Mouse (Mus musculus) forebrain, embryonic 11.5 days (tissue): ENCODE data around the gene Htr2a. TPM values are rescaled to one million over a fixed set of nuclear protein-coding genes. Genes with fewer than 3 reads are reported as not detected.

Experiments used
- ATAC-seq: fragments of 200-750 bp; cut with Nextera tagmentation; replicated peaks from 2 replicates; pipeline ENCODE4 v1.8.0; 2017; ENCODE audit warnings: moderate TSS enrichment; ENCODE audit not compliant: low FRiP score
- DNase-seq: peaks from one replicate; pipeline ENCODE4 v3.0.0-alpha.2; 2017; ENCODE audit warnings: low spot score
- H3K27ac ChIP-seq: fragments of 300-500 bp; sonication (generic); 2 replicates; pipeline ENCODE4 v1.5.1; 2014; ENCODE audit warnings: low read depth, low read length
- H3K27me3 ChIP-seq: fragments of 300-500 bp; sonication (generic); 2 replicates; pipeline ENCODE4 v1.6.1; 2014; ENCODE audit warnings: mild to moderate bottlenecking, low read length, mixed read lengths; ENCODE audit not compliant: control insufficient read depth, insufficient read depth
- H3K36me3 ChIP-seq: fragments of 300-500 bp; sonication (generic); 2 replicates; pipeline ENCODE4 v1.6.1; 2014; ENCODE audit warnings: mild to moderate bottlenecking, low read length, moderate library complexity, mixed read lengths; ENCODE audit not compliant: control insufficient read depth, insufficient read depth
- H3K4me1 ChIP-seq: fragments of 300-500 bp; sonication (generic); replicated peaks from 2 replicates; pipeline ENCODE4 v1.6.1; 2014; ENCODE audit warnings: low read length, mixed read lengths; ENCODE audit not compliant: control insufficient read depth, insufficient read depth
- H3K4me2 ChIP-seq: fragments of 300-500 bp; sonication (generic); 2 replicates; pipeline ENCODE4 v1.6.1; 2014; ENCODE audit warnings: low read depth, mild to moderate bottlenecking, low read length, moderate library complexity, mixed read lengths; ENCODE audit not compliant: severe bottlenecking
- H3K4me3 ChIP-seq: fragments of 300-500 bp; sonication (generic); 2 replicates; pipeline ENCODE4 v1.5.1; 2014; ENCODE audit warnings: low read depth, low read length
- H3K9ac ChIP-seq: fragments of 300-500 bp; sonication (generic); 2 replicates; pipeline ENCODE4 v1.6.1; 2014; ENCODE audit warnings: low read length
- H3K9me3 ChIP-seq: fragments of 300-500 bp; sonication (generic); 2 replicates; pipeline ENCODE4 v1.6.1; 2016; ENCODE audit warnings: low read length, mixed read lengths; ENCODE audit not compliant: control insufficient read depth
- WGBS: fragments of 180-500 bp; shearing (Covaris S2); extraction: QIAGEN DNeasy Blood & Tissue Kit; methylation state at CpG from one replicate; pipeline ENCODE4 v1.1.7; 2014; 5-methylcytosine and 5-hydroxymethylcytosine counted together
- polyA plus RNA-seq: library from polyadenylated mRNA; unstranded; fragments of >200 nt; fragmentation: Nextera tagmentation; extraction: Ambion mirVana; gene quantifications from 2 replicates; pipeline ENCODE4 v1.2.1, GENCODE M21; 2014

Htr2a gene
- polyA plus RNA-seq, 1 experiment from 2014 or later = 0.39 TPM

DNA sequence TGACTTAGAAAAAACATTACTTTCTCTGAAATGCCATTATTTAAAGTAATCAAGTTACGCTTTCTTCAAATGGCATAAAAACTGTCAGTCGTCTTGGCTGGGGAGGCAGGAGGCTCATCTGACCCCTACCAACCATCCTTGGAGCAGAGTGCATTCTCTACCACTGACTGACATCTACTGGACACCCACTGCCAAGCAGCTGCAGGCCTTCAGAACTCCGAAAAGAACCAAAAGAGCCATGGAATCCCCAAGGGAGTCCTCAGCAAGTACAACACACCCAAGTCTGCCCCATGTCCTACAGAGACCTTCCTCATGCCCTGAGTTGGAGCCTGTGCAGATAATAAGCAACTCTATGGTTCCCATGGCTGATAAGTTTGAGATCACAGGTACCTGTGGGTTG is 82.9 kb downstream of the Htr2a start:
- H3K4me2 ChIP-seq = no peak overlapping the region
- ATAC-seq (no peak), DNase-seq (no peak)
- no peak overlapping the region for H3K9ac ChIP-seq
- no peaks in the 10 kb centered on the region for H3K4me1 ChIP-seq
- H3K9me3 ChIP-seq = no peaks in the 10 kb centered on the region
- H3K27ac ChIP-seq = no peak overlapping the region
- WGBS = 78% methylated on average over 3 of the region's 3 CpGs
- H3K27me3 ChIP-seq = no peaks in the 10 kb centered on the region
- H3K36me3 ChIP-seq = no peaks in the 10 kb centered on the region
- no peak overlapping the region for H3K4me3 ChIP-seq

DNA sequence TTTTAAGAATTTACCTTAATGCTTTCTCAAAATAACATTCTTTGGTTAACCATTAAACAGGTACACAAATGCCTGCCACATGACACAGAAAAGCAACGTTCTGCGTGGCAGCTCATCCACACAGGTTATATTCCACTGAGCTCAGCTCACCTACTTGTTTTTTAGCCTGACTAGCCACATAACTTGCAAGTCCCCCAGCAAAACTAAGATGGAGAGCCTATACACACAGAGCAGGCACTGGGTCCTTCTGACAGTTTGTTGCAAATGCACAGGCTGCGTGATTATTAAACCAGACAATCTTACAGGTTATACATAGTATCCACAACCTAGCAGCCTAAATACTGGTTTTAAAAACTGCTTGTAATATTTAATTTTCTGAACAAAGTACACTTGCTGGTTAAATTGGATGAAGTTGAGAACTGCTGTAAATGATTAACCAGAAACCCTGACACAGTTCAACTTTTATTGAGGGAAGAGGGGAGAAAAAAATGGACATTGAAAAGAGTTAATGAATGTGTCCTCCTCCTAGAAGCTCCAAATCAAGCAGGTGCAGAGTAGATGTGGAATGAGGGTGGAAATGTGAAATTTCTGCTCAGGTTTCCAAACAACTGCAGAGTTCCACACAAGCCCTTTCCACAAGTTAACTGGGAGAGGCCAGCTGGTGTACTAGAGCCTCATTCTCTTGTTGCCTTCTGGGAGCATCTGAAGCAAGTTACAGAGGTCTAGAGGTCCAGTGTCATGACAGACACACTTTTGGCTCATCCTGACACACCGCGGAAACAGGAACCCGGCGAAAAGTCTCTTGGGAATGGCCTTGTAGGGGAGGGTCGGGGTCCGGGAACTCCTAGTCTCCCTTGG is 90.8 kb downstream of the Htr2a start:
- H3K4me2 ChIP-seq = peak overlapping the region; percentile 65; the same call in 1 of the 2 replicates
- ATAC-seq = no peak
- peak overlapping the region; percentile 45; the same call in 1 of the 2 replicates for H3K9ac ChIP-seq
- H3K9me3 ChIP-seq = no peaks in the 10 kb centered on the region
- 30% methylated on average over 9 of the region's 9 CpGs for WGBS
- H3K27me3 ChIP-seq = no peaks in the 10 kb centered on the region
- DNase-seq = no peak
- no peak overlapping the region for H3K27ac ChIP-seq
- no peaks in the 10 kb centered on the region; the same call in 1 of the 2 replicates for H3K4me1 ChIP-seq
- no peaks in the 10 kb centered on the region for H3K36me3 ChIP-seq
- H3K4me3 ChIP-seq = peak overlapping the region; percentile 78

DNA sequence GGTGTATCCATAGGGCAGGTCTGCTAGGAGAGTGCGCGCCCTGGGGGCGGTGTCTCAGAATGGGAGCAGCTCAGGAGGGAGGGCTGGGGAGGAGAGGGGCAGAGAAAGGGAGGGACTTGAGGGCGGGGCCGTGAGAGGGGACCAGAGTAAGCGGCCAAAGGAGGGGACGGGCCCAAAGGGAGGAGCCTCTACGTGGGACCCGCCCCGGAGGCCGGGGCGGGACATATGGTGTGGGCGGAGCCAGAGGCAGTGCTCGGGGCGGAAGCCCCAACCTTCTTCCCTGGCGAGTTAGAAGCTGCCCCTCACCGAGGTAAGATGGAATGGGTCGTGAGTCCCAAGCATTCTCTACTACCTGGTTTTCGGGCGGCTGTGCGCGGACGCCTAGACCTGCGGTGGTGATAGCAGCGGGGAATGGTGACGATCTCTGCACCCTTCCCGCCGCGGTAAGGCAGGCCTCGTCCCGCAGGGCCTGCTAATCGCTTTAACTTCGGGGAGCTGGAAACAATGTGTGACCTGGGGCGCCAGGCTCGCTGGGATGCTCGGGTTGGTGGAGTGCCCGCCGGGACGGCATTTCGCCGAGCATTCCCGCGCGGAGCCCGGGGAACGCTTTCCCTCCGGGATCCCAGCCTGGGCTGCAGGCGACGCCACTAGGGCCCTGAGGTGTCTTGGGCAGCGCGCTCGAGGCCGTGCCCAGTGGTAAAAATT is 91.6 kb downstream of the Htr2a start, which contains the start of gene Esd:
Gene Esd, plus strand, starts transcription at position 219 of the 705 bp plus-strand sequence.
- peak; percentile 99 for ATAC-seq
- Histone ChIP-seq H3K4me1 (no peaks in the 10 kb centered on the region; the same call in 1 of the 2 replicates), H3K27me3 (no peaks in the 10 kb centered on the region), H3K36me3 (no peaks in the 10 kb centered on the region), H3K27ac (peak within 1 kb of the TSS; percentile 64; the same call in 1 of the 2 replicates), H3K4me3 (peak within 1 kb of the TSS; percentile 78), H3K9me3 (no peaks in the 10 kb centered on the region), H3K9ac (peak within 1 kb of the TSS; percentile 80), H3K4me2 (peak within 1 kb of the TSS; percentile 65)
- peak; percentile 94 for DNase-seq
- WGBS = 1% methylated on average over 51 of the region's 53 CpGs

DNA sequence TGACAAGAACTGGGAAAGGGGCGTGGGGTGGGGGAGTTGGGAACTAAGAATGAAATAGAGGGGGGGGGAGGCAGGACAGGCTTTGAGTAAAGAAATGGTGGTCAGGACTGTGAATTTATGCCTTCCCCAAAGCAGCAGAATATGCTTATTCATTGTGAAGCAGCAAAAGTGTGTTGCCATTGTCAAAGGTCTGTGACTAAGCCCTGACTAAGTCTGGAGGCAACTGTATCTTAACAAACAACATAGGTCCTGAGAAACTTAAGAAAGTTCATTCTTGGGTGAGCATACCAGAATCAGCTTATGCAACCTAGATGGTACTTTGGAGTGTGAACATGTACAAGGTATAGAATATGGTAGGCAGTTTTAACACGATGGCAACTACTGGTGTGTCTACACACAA is 92.8 kb downstream of the Htr2a start:
- ATAC-seq (no peak), DNase-seq (no peak)
- peak overlapping the region; percentile 78; the same call in 1 of the 2 replicates for H3K4me3 ChIP-seq
- no peaks in the 10 kb centered on the region for H3K9me3 ChIP-seq
- no peak overlapping the region for H3K27ac ChIP-seq
- peak overlapping the region; percentile 65; the same call in 1 of the 2 replicates for H3K4me2 ChIP-seq
- WGBS = 71% methylated on average over 2 of the region's 2 CpGs
- no peaks in the 10 kb centered on the region; the same call in 1 of the 2 replicates for H3K4me1 ChIP-seq
- H3K27me3 ChIP-seq = no peaks in the 10 kb centered on the region
- H3K9ac ChIP-seq = no peak overlapping the region
- no peaks in the 10 kb centered on the region for H3K36me3 ChIP-seq

DNA sequence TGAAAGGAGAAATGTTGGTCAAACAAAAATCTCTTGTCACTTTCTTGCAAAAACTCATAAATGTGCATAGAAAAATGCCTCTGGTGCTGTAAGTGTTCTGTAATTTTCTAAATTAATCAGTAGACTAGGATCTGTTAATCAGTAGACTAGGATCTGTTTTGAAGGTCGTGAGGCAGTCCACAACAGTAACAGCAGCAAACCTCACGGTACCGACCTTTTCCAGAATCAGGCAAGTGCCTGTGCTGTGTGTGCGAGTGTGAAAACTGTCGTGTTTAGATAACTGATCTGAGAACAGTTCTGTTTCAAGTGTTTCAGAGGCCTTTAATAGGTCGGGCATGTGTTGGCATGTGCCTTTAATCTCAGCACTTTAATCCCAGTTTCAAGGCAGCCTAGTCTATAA is 94.8 kb downstream of the Htr2a start:
- H3K27ac ChIP-seq = no peak overlapping the region
- H3K9me3 ChIP-seq = no peaks in the 10 kb centered on the region
- H3K36me3 ChIP-seq = no peaks in the 10 kb centered on the region; the same call in 1 of the 2 replicates
- H3K4me1 ChIP-seq = no peaks in the 10 kb centered on the region; the same call in 1 of the 2 replicates
- WGBS = 88% methylated on average over 6 of the region's 6 CpGs
- no peak overlapping the region for H3K9ac ChIP-seq
- DNase-seq (no peak), ATAC-seq (no peak)
- H3K4me3 ChIP-seq = no peak overlapping the region
- no peak overlapping the region for H3K4me2 ChIP-seq
- H3K27me3 ChIP-seq = no peaks in the 10 kb centered on the region

DNA sequence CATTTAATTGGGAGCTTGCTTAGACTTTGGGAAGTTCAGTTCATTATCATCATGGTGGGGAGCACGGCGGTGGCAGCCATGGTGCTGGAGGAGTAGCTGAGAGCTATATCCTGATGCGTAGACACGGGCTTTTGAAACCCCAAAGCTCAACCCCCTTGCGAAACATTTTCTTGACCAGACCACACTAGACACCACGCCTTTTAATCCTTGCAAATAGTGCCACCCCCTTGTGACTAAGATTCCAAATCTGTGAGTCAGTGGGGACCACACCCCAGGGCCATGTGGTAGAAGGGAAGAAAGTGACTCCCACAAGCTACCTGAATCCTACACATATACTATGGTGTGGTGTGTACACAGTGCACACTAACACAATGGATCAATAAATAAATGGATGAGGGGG is 96.2 kb downstream of the Htr2a start:
- H3K9ac ChIP-seq = no peak overlapping the region
- H3K4me3 ChIP-seq = no peak overlapping the region
- no peaks in the 10 kb centered on the region; the same call in 1 of the 2 replicates for H3K36me3 ChIP-seq
- ATAC-seq = no peak
- no peak for DNase-seq
- no peaks in the 10 kb centered on the region for H3K9me3 ChIP-seq
- WGBS = 98% methylated on average over 6 of the region's 6 CpGs
- no peak overlapping the region for H3K4me2 ChIP-seq
- H3K27me3 ChIP-seq = no peaks in the 10 kb centered on the region
- no peaks in the 10 kb centered on the region; the same call in 1 of the 2 replicates for H3K4me1 ChIP-seq
- no peak overlapping the region for H3K27ac ChIP-seq

Other genes with a start within 250 kb of the Htr2a start
- gene Esd, start 91.5 kb downstream of the Htr2a start, polyA plus RNA-seq = 324 and 336 TPM in 2 replicates